Mouse (Mus musculus) brown adipose tissue, adult 24 weeks (tissue): ENCODE data around the gene Slc10a6. TPM values are rescaled to one million over a fixed set of nuclear protein-coding genes. Genes with fewer than 3 reads are reported as not detected.

Experiments
- H3K27ac ChIP-seq: fragments of 200-500 bp; replicated peaks from 2 replicates; pipeline ENCODE4 v1.5.1; 2012; ENCODE audit warnings: low read depth, mild to moderate bottlenecking, low read length
- H3K4me1 ChIP-seq: fragments of 200-500 bp; 2 replicates; pipeline ENCODE4 v1.6.1; 2012; ENCODE audit warnings: low read length, mixed read lengths; ENCODE audit not compliant: control insufficient read depth, insufficient read depth, insufficient read length
- H3K4me3 ChIP-seq: fragments of 200-500 bp; 2 replicates; pipeline ENCODE4 v1.5.1; 2012; ENCODE audit warnings: low read depth, mild to moderate bottlenecking, low read length, moderate library complexity; ENCODE audit not compliant: insufficient read depth
- polyA plus RNA-seq: library from polyadenylated mRNA; stranded (reverse); fragments of >200 nt; gene quantifications from 2 replicates; pipeline ENCODE4 v1.2.4, GENCODE M21; 2012; ENCODE audit not compliant: missing spikeins, insufficient read depth, insufficient read length

Slc10a6 gene
- polyA plus RNA-seq, 1 experiment: not detected

DNA sequence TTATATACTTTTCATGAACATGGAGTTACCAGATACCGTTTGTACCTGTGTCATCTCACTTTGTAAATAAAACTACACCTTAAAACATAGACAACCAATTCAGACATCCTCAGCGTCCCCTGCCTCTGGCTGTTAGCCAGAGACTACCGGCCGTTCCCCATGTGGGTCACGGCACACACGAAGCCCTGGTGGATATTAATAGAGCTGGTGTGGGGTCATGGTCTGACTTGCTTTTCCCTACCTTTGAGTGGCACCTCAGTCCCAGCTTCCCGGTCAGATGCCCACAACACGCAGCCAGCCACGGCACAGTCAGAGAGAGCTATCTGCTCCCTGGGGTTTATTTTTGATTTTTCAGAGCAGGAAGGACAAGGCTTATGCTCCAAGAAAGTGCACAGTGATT, 30.9 kb downstream of the Slc10a6 start:
- H3K4me1 ChIP-seq: no peaks in the 10 kb centered on the region
- H3K4me3 ChIP-seq: no peak overlapping the region
- H3K27ac ChIP-seq: no peak overlapping the region

DNA sequence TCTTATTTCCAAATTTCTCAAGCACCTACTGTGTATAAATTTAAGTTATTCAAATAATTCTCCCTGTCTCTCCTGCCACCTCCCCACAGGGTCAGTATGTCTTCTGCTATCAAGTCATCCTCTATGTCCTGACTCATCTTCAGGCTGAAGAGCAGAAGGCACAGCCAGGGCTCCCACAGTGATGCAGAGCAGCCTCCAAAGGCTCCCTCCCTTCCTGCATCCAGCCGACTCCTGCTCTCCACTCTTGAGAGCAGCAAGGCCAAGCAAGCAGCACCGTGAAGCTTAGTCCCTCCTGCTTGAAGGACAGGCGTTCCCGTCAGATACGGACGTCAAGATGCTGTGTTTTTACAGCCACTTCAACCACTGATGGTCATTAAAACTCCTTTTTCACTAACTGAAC, 31.6 kb downstream of the Slc10a6 start:
- H3K27ac ChIP-seq: no peak overlapping the region
- no peak overlapping the region for H3K4me3 ChIP-seq
- no peaks in the 10 kb centered on the region for H3K4me1 ChIP-seq

DNA sequence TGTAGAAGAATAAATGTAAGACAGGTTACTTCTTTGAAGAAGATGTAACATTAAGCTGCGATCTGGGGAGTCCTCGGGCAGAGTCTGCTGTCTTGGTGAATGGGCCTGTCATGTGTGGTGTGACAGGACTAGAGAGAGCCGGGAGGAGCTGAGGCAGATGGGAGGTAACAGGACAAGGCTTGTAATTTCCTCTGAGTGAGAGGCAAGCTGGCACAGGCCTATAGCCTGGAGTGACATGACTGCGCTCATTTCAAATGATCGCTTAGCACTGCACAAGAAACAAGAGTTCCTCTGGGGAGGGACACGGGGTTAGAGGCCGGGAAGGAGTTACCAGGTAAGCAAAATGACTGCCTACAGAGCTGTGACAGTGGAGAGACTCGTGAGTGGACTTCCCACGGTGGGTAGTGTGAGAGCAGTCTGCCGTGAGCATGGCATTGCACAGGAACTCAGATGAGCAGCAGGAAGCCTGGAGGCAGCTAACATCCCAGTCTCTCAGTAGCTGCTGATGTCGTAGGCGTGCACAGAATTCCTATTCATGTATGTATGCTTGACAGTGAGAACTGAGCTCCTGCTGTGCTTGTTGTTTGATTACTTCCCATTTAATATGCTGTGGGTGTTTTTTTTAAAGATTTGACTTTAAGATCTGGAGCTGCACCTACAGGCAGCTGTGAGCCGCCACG, 32.6 kb downstream of the Slc10a6 start:
- H3K4me1 ChIP-seq: no peaks in the 10 kb centered on the region
- H3K27ac ChIP-seq: no peak overlapping the region
- H3K4me3 ChIP-seq: no peak overlapping the region

DNA sequence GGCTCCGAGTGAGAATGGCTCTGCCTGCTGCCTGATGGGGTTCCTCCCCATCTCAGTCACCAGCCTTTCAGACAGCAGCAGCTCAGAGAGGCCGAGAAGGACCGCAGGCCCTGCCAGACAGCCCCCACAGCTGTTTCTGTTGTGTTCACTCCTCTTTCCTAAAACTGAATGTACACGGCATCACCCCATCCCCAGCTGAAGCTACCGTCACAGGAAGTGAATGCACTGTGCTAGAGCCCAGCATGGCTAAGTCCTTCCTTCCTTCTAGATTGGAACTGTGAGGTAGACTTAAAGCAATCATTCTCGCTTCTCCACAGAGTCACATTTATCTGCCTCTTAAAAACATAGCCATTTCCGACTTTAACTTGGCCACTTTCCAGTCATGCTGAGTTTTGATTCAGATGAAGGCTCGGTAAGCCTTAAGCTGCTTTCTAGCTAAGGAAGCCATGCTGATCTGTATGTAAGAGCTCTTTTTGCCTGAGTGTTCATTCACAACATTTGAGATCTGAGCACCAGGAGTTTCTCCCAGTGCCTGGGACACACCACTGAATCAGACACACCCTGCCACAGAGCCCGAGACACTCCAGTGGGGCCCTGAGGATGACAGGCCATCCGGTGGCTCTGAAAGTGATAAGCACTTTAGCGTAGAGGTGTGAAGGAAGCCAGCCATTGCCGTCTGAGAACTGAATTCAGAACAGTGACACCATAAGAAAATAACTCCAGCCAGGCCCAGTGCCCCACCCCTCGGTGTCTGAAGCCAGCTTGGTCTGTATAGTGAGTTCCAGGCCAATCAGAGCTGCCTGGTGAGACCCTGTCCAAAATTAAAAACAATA, 33.6 kb downstream of the Slc10a6 start:
- Histone ChIP-seq H3K27ac (no peak overlapping the region), H3K4me1 (no peaks in the 10 kb centered on the region)

DNA sequence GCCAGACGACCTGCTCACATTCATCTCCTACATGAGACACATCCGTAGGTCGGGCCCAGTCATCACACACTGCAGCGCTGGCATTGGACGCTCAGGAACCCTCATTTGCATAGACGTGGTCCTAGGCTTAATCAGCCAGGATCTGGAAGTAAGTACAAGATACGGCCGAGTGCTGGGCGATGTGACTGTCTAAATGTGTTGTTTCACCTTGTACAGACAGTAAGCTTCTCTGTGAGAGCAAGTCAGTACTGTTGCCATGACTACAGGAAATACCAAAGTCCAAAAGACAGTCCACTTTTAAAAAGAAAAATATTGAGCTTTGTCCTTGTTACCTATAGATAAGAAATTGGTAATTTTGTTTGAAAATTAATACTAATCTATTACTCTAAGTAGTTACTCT, 35.6 kb downstream of the Slc10a6 start:
- Histone ChIP-seq H3K4me1 (no peaks in the 10 kb centered on the region), H3K4me3 (no peak overlapping the region), H3K27ac (no peak overlapping the region)

More for the DNA sequence above, 33.6 kb downstream of the Slc10a6 start:
- no peak overlapping the region for H3K4me3 ChIP-seq

DNA sequence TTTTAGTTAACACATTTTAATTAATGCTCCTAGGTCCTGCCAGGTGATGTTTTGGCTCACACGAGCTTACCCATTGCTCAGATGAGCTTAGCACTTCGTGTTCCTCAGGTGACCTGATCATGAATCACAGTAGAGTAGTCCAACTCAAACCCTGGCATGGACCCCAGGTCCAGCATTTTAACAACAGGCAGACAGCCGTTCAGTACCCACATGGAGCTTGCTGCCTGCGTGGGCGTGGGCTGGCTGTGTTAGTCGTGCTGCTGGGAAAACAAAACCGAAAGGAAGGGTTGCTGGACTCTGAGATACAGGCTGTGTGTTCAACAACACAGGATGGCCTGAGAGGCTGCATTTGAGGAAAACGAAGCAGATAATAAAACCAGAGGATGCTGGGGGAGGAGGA, 36.5 kb downstream of the Slc10a6 start:
- Histone ChIP-seq H3K4me3 (no peak overlapping the region), H3K27ac (no peak overlapping the region), H3K4me1 (no peaks in the 10 kb centered on the region)

DNA sequence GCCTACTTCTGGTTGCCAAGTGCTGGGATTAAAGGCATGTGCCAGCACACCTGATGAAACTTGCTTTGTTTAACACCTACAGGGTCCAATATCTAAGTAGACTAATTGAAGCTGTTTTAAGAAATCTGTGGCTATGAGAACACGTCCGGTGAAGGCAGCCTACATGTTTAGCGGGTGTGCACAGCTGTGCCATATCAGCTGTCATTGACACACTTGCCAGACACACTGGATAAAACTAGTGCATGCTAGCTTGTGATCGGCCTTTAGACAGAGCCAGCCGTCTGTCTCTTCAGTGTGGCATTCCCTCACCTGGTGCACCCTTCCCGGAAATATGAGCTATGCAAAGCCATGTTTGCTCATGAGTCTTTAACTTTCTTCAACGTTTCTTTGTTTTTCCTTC, 37.4 kb downstream of the Slc10a6 start:
- no peak overlapping the region for H3K4me3 ChIP-seq
- H3K27ac ChIP-seq: no peak overlapping the region
- H3K4me1 ChIP-seq: no peaks in the 10 kb centered on the region

DNA sequence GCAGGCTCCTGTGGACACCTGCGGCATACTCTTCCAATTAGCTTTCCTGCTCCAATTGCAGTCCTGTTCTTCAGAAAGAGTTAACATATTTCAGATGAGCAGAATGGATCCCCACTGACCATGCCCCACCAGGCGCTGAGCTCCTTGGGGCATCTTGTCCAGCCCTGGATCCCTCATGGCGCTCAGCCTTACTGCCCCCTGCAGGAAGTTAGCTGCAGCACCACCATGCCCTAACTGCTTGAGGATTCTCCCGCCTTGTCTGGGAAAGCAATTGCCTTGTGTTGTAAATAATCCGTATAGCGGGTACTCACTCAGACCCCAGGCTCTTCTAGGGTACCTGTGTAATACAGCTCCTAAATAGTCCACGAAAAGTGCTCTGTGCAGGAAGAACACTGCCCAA, 42.0 kb downstream of the Slc10a6 start:
- no peak overlapping the region for H3K27ac ChIP-seq
- no peak overlapping the region for H3K4me3 ChIP-seq
- H3K4me1 ChIP-seq: no peaks in the 10 kb centered on the region

DNA sequence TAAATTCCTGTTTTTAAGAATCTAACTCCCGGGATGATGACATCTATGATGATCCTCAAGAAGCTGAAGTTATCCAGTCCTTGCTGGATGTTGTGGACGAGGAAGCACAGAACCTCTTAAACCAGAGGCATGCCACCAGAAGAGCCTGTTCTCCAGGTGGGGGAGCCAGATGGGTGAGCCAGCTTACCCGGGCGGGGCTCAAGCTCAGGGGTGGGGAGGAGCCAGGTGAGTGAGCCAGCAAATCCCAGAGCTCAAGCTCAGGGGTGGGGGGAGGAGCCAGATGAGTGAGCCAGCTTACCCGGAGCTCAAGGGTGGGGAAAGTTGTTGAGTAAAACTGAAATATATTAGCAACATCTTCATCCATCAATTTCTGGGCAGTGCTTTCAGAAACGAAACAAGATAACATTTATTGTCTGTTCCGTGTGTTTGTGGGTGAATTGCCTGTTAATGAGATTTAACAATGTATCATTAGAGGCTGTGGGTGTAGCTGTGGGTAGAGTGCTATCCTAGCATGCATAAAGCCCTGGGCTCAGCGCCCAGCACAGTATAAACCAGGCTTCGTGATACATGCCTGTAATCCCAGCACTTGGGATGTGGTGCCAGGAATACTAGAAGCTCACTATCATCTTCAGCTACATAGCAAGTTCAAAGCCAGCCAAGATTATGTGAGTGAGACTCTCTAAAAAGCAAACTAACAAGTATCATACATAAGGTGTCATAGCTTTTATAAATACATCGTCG, 49.4 kb downstream of the Slc10a6 start:
- Histone ChIP-seq H3K4me3 (no peak overlapping the region), H3K27ac (no peak overlapping the region), H3K4me1 (no peaks in the 10 kb centered on the region)

DNA sequence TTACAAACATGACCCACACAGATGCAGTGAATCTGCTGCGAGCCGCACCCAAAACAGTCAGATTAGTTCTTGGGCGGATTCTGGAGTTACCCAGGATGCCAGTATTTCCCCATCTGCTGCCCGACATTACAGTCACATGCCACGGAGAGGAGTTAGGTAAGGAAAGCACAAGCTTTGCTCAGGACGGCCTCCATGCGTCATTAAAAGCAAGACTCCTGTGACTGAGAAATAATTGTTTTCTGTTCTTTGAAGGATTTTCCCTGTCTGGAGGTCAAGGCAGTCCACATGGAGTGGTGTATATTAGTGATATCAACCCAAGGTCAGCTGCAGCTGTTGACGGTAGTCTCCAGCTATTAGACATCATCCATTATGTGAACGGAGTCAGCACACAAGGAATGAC, 59.8 kb downstream of the Slc10a6 start:
- no peak overlapping the region for H3K27ac ChIP-seq
- H3K4me1 ChIP-seq: no peaks in the 10 kb centered on the region
- H3K4me3 ChIP-seq: no peak overlapping the region

DNA sequence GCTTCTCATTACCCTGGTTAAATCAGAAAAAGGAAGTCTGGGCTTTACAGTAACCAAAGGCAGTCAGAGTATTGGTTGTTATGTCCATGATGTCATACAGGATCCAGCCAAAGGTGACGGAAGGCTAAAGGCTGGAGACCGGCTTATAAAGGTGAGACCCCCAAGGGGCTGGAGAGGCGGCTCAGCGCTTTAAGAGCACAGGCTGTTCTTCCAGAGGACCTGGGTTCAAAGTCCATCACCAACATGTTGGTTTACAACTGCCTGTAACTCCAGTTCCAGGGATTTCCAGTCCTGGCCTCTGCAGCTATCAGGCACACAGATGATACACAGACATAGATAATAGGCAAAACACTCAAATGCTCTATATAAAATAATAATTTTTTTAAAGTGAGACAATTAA, 61.2 kb downstream of the Slc10a6 start:
- Histone ChIP-seq H3K4me3 (no peak overlapping the region), H3K27ac (no peak overlapping the region), H3K4me1 (no peaks in the 10 kb centered on the region)

DNA sequence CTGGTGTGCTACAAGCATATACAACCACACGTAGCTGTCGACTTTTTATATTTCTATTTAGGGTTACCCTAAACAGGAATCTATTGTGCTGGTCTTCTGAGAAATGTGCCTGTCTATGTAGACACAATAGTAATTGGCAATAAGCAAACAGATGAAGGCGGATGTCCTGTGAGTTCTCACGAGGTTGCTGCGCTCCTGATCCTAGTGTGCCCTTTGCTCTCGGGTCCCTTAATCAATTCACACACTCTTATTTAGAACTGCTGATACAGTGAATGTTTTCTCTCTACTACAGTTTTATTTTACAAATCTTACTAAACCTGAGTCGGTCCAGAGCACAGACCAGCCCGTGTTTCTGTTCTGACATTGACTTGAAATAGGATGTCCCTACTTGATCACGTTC, 68.7 kb downstream of the Slc10a6 start:
- Histone ChIP-seq H3K27ac (no peak overlapping the region), H3K4me3 (no peak overlapping the region), H3K4me1 (no peaks in the 10 kb centered on the region)

Other genes with a start within 250 kb of the Slc10a6 start
- 0.83 and 1.1 TPM in 2 replicates for gene Ptpn13, start 204.2 kb downstream of the Slc10a6 start, polyA plus RNA-seq
- not detected in 2 replicates for gene 1700016H13Rik, start 26.6 kb upstream of the Slc10a6 start, polyA plus RNA-seq
- gene Aff1, start 63.0 kb upstream of the Slc10a6 start, polyA plus RNA-seq: 8.8 and 9.1 TPM in 2 replicates